Mouse (Mus musculus) MN1 (cell line): Measurements from ENCODE around the gene Mrps31.

Experiments
- DNase-seq: peaks from one replicate; pipeline ENCODE4 v3.0.0-alpha.2; 2016; ENCODE audit warnings: low spot score

Mrps31 gene

DNA sequence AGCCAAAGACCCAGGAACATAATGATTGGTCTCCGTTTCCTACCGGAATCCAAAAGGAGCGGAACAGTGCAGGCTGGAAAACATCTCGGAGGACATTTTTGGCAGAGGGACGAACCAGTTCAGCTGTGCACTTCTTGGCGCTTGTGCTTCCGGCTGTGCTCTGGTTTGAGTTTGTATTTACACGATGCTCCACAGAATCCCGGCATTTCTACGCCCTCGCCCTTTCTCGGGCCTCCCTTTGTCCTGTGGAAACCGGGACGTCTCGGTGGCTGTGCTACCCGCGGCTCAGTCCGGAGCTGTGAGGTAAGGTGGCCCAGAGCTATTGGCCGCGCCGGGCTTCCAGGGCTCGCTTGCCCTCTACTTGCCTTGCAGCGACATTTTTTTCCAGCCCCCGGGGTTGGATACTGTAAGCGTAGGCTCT is at the start of gene Mrps31:
Gene Mrps31, plus strand, starts transcription at position 80 of the 421 bp plus-strand sequence.
- peak; percentile 94 for DNase-seq

DNA sequence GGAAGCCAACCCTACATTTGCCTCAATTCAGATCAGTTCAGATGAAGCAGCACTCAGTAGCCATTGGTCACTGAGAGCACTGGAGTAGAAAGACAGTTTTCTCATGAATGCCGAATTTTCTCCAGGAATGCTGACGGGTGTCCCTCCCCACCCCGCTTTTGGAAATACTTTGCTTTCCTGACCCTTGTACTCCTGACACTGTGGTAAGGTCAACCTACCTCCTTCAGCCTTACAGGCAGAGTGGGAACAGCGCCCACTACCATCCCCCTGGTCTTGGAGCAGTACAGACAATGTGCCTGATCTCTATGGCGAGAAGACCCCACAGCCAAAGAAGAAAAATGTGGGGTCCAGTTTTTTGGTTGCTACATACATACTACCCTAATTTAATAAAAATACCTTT is 34.9 kb upstream of the Mrps31 start:
- no peak for DNase-seq

DNA sequence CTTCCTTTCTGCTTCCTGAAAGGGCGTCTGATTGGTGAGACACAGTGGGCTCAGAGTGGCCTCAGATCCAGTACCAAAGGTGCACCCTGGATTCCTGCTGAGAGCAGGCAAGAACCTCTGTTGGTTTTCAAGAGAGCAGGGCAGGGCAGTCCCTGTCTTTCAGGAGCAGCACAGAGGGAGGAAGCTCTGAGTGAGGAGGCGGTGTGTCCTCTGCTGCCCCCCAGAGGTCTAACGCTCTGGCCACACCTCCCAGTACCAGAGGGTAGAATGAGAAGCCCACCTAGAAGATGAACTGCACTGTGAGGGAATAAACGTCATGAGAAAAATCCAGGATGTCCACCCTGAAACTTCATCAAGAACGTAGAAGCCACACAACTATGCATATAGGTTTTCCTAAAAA is 34.3 kb upstream of the Mrps31 start:
- peak; percentile 17 for DNase-seq

DNA sequence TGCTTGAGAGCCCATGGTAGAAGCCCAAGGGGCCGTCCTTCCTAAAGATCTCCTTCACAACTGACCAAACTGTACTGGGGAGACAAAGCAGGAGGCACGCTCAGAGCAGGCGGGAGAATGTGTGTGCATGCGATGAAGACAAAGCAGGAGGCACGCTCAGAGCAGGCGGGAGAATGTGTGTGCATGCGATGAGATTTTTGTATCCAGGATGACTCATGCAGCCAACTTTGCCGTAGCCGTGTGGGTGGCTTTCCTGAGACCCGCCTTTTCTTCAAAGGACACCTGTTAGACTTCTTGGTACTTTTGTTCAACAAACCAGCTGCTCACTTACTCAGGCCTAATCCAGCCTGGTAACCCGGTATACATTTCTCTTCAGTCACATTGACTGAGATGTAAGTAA is 30.2 kb upstream of the Mrps31 start:
- no peak for DNase-seq

- DNase-seq, result no peak
These were observed 28.2 kb upstream of the Mrps31 start for GRCm38 (mm10) chr8:22382824-22383595.

DNA sequence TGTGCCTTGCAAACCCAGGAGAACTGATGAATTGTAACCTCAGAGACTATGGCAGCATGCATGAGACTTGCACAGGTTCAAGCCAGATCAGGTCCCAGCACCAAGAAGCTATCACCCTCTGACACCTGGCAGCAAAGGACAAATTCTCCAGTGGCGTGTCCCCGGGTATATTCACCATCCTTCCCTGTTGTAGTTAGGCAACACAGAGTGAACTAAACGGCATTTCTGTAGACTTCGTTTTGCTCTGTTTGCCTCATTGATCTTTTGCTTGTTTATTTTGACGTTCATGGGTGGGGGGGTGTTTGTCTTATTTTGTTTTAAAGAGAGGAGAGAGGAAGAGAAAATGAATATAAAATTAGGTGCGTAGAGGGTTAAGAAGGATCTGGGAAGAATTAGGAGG is 26.0 kb upstream of the Mrps31 start:
- DNase-seq, result no peak

- no peak for DNase-seq
These were observed 21.3 kb upstream of the Mrps31 start for GRCm38 (mm10) chr8:22389874-22390273.

DNA sequence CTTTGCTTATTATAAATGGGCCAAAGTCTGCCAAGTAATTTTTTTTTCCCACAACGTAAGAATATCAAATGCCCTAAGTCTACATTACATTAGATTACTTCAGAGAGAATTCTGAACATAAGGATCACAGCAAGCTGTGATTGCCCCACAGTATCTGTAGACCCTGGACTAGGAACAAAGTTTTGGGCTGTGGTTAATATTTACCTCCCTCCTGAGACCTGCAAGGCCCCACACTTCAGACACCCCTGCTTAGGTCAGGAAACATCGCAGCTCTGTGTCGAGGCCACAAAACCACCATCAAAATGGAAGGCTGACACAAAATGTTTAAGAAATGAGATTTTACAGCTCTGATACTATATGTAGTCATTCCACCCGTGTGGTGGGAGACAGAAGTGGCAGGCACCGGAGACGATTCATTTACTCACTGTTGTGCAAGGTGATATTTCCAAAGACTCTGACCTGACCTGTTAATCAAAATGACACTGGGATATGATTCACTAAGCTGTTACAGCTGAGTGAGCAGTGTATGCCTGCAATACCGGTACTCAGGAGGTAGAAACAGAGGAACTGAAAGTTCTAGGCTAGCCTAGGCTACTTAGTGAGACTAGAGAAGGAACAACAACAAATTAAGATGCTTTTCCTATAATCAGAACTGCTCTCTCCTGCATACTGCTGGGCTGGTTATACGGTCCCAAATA is 20.2 kb upstream of the Mrps31 start:
- no peak for DNase-seq

DNA sequence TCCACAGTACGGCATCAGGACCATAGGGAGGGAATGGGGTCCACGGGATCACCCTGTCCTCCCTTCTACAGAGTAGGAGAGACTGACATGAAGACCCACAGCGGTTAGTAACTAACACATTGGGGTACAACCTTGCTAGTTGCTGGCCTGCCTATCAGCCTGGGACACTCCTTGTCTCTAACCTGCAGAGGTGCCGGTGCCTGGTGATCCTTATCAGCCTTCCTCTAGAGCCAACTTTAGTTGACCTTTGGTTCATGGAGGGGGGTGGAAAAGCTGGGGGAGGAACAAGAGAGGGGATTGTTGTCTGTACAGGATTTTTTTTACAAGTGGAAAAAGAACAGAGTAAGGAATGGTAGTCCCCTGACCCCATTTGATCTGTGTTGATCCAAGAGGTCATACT is 16.7 kb upstream of the Mrps31 start:
- no peak for DNase-seq

- DNase-seq, result no peak
These were observed 15.9 kb upstream of the Mrps31 start for GRCm38 (mm10) chr8:22395256-22395655.

DNA sequence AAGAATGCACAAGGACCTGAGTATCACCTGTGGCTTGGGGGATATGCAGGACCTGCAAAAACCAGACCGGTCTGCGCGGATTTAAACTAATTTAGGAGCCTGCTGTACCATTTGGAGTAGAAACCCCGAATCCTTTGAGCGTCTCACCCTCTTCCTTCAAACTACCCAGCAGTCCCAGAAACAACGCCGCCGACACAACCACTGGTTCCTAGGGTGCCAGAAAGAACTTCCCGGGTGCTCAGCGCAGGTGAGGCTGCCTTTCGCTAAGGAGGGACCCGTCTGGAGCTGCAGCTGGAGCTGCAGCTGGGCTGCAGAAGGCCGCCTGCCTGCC is 13.4 kb upstream of the Mrps31 start:
- DNase-seq, result no peak

DNA sequence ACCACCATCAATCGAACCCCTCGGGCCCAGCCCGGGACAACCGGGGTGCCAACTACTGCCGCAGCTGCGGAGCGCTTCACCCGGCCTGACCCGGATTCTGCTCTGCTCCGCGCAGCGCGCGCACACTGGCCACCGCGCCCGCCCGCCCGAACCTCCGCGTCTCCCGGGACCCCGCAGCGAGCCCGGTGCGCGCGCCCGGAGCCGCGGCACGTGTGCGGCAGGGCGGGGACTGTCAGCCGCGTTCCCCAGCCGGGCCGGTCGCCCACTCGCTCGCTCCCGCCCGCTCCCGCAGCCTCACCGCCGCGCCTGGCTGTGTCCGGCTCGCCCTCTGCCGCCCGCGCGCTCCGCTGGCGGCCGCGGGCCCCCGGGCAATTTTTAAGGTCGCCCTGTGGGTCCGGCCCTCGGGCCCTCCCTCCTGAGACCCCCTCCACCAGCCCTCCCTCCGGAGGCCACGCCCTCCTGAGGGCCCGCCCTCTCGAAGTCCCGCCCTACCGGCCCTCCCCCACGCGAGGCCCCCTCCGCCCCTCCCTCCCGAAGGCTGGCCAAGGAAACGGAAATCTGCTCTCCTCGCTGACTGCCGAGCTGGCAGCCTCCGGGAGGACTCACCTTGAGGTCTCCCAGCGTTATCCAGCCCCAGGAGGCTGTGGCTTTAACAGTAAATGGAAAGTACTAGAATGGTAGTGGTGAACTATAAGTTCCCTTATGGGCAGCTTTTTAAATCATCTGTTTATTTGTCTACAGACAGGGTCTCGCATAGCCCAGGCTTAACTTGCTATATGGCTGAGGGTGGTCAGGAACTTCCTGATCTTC is 12.8 kb upstream of the Mrps31 start, which contains the start of gene Slc25a15:
Gene Slc25a15, minus strand, starts transcription at position 456 of the 810 bp plus-strand sequence.
- peak; percentile 93 for DNase-seq

- DNase-seq, result no peak
These were observed 11.8 kb upstream of the Mrps31 start for GRCm38 (mm10) chr8:22399285-22399880.

- no peak for DNase-seq
These were observed 10.6 kb upstream of the Mrps31 start for GRCm38 (mm10) chr8:22400593-22400992.

GRCm38 (mm10) chr8:22403235-22403634 is 7.9 kb upstream of the Mrps31 start:
- no peak for DNase-seq

GRCm38 (mm10) chr8:22405733-22406132 is 5.4 kb upstream of the Mrps31 start:
- no peak for DNase-seq

GRCm38 (mm10) chr8:22410688-22411281 is 376 bp upstream of the Mrps31 start:
- DNase-seq, result peak; percentile 14

DNA sequence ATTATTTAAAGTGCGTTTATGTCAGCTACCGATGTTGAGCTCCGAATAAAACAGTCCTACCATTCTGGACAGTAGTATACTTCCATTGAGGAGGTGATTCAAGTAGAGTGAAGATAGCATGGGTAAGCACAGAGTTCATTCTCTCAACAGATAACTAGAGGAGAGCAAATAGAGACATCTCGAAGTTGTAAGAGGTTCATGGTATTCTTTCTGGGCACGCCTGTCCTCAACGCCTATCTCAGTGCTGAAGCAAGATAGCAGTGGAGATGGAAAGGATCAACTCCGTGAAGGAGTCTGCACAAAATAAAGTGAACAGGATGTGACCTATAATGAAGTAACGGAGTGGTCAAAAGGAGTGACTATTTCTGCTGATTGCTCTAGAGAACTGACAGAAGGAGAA is 810 bp downstream of the Mrps31 start:
- peak; percentile 29 for DNase-seq
